Mouse (Mus musculus): ENCODE measurements at regions not wholly inside any gene's neighbourhood (a gene's known extent, or its start where the extent isn't known, plus 50 kb on each side); places are given as distances from the start of the nearest gene placed in this dataset.

- 67% methylated on average over 2 of the region's 2 CpGs for WGBS
- no peaks in the 10 kb centered on the region for H3K36me3 ChIP-seq
- 0 out of 2 replicates have a peak, but pooled peaks cover 6% of the 10 kb centered on the region for H3K27me3 ChIP-seq (ENCODE audit: insufficient read depth, poor library complexity, severe bottlenecking)
- no peak overlapping the region for H3K4me3 ChIP-seq
- DNase-seq (ENCODE audit: low spot score): no peak
- peak overlapping the region; percentile 74 for H3K27ac ChIP-seq
- no peaks in the 10 kb centered on the region for H3K9me3 ChIP-seq
- peaks cover 36% of the 10 kb centered on the region for H3K4me1 ChIP-seq (replicated peaks)
Measured at GRCm38 (mm10) chr13:51964921-51965320, 118.4 kb downstream of the Gadd45g start.

GRCm38 (mm10) chr13:51968103-51968502, 121.6 kb downstream of the Gadd45g start:
- H3K27ac ChIP-seq: no peak overlapping the region
- H3K9me3 ChIP-seq: no peaks in the 10 kb centered on the region
- WGBS: 92% methylated on average over 6 of the region's 6 CpGs
- H3K27me3 ChIP-seq (ENCODE audit: insufficient read depth, poor library complexity, severe bottlenecking): 0 out of 2 replicates have a peak, but pooled peaks cover 10% of the 10 kb centered on the region
- H3K4me3 ChIP-seq: no peak overlapping the region
- peaks cover 22% of the 10 kb centered on the region for H3K4me1 ChIP-seq (replicated peaks)
- H3K36me3 ChIP-seq: no peaks in the 10 kb centered on the region
- no peak for DNase-seq (ENCODE audit: low spot score)

DNA sequence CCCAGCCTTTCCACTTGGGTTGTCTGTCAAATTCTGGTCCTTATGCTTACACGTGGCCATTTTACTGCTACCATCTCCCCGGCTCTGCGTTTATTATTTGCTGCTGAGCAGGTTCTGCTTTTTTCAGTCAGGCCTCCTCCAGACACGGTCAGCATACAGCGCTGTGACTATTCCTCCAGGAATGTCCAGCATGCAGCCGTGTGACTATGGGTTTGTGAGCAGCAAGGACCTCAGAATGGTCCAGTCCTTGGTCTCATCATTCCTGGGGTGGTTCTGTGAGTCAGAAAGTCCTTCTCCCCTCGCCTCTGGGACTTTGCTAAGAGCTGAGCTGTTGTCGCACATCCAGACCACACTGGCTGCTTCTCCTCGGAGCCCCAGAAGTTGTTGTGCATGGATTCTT, 122.3 kb downstream of the Gadd45g start:
- Histone ChIP-seq H3K9me3 (no peaks in the 10 kb centered on the region), H3K27me3 (ENCODE audit: insufficient read depth, poor library complexity, severe bottlenecking) (0 out of 2 replicates have a peak, but pooled peaks cover 10% of the 10 kb centered on the region), H3K4me1 (replicated peaks) (peaks cover 15% of the 10 kb centered on the region), H3K27ac (no peak overlapping the region), H3K36me3 (no peaks in the 10 kb centered on the region), H3K4me3 (no peak overlapping the region)
- WGBS: 85% methylated on average over 9 of the region's 9 CpGs
- no peak for DNase-seq (ENCODE audit: low spot score)

- 0 out of 2 replicates have a peak, but pooled peaks cover 11% of the 10 kb centered on the region for H3K27me3 ChIP-seq (ENCODE audit: insufficient read depth, poor library complexity, severe bottlenecking)
- WGBS: 85% methylated on average over 11 of the region's 11 CpGs
- H3K9me3 ChIP-seq: no peaks in the 10 kb centered on the region
- H3K4me1 ChIP-seq (replicated peaks): peaks cover 9% of the 10 kb centered on the region
- no peak for DNase-seq (ENCODE audit: low spot score)
- no peaks in the 10 kb centered on the region for H3K36me3 ChIP-seq
- no peak overlapping the region for H3K27ac ChIP-seq
- no peak overlapping the region for H3K4me3 ChIP-seq
Measured at GRCm38 (mm10) chr13:51970051-51970450, 123.6 kb downstream of the Gadd45g start.

DNA sequence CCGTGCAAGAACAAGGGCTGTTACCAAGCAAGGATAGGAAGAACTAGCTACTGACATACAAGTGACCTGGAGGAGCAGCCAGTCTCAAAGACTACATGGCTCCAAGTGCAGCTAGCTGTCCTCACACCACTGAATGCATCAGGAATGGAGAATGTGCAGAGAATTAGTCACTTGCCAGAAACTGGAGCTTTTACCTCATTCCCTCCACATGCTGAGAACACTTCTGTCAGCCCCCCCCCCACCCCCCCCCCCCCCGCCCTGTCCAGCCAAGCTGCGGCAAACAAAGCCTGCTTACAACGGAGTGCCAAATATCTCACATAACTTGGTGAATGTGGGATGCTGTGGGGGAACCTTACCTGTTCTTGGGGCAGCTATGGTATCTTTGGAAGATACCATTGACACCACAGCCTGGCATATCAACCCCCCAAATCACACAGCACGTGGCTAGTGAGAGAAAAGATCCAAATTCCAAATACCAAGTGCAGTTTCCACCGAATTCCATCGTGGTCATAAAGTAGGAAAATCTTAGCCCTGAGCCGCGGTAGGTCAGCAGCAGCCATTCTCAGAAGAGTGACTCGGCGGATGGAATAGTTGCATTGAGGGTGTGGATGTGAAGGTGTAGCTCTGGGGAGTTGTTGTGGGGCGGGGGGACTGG, 126.3 kb downstream of the Gadd45g start:
- Histone ChIP-seq H3K4me1 (replicated peaks) (peaks cover 29% of the 10 kb centered on the region), H3K9me3 (peaks cover 1% of the 10 kb centered on the region; the same call in 1 of the 2 replicates), H3K4me3 (no peak overlapping the region), H3K27ac (no peak overlapping the region), H3K36me3 (no peaks in the 10 kb centered on the region), H3K27me3 (ENCODE audit: insufficient read depth, poor library complexity, severe bottlenecking) (0 out of 2 replicates have a peak, but pooled peaks cover 19% of the 10 kb centered on the region)
- DNase-seq (ENCODE audit: low spot score): no peak
- 85% methylated on average over 11 of the region's 12 CpGs for WGBS

- no peak for DNase-seq (ENCODE audit: low spot score)
- no peak overlapping the region for H3K27ac ChIP-seq
Measured at GRCm38 (mm10) chr13:51973461-51973860, 127.0 kb downstream of the Gadd45g start.

DNA sequence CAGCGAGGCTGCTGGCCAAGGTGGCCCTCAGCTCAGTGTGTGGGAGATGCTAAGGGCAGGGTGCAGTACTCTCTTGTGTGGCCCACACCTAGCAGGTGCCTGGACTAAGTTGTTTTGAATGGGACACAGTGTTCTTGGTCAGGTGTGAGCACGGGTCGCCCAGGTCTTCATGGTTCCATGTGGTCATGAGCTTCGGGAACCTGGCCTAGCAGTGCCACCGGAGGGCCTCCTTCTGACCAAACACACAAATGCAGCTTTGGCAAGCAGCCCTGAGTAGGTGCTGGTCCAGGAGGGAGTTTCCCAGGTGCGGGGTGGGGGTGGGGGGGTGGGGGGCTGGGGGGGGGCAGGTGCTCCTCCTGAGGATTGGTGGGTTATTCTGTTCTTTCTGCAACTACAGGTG, 127.6 kb downstream of the Gadd45g start:
- Histone ChIP-seq H3K36me3 (no peaks in the 10 kb centered on the region), H3K27me3 (ENCODE audit: insufficient read depth, poor library complexity, severe bottlenecking) (0 out of 2 replicates have a peak, but pooled peaks cover 19% of the 10 kb centered on the region), H3K4me1 (replicated peaks) (peaks cover 29% of the 10 kb centered on the region), H3K9me3 (peaks cover 8% of the 10 kb centered on the region), H3K27ac (0 out of 2 replicates have a peak overlapping the region, but pooled peaks have one; percentile 36), H3K4me3 (no peak overlapping the region)
- DNase-seq (ENCODE audit: low spot score): no peak
- 78% methylated on average over 6 of the region's 6 CpGs for WGBS

More at GRCm38 (mm10) chr13:51973461-51973860, 127.0 kb downstream of the Gadd45g start:
- Histone ChIP-seq H3K9me3 (peaks cover 8% of the 10 kb centered on the region), H3K4me3 (no peak overlapping the region), H3K4me1 (replicated peaks) (peaks cover 29% of the 10 kb centered on the region), H3K36me3 (no peaks in the 10 kb centered on the region), H3K27me3 (ENCODE audit: insufficient read depth, poor library complexity, severe bottlenecking) (0 out of 2 replicates have a peak, but pooled peaks cover 19% of the 10 kb centered on the region)
- 86% methylated on average over 10 of the region's 10 CpGs for WGBS

- Histone ChIP-seq H3K4me1 (replicated peaks) (peaks cover 33% of the 10 kb centered on the region), H3K27ac (peak overlapping the region; percentile 76), H3K4me3 (no peak overlapping the region), H3K36me3 (no peaks in the 10 kb centered on the region), H3K27me3 (ENCODE audit: insufficient read depth, poor library complexity, severe bottlenecking) (0 out of 2 replicates have a peak, but pooled peaks cover 13% of the 10 kb centered on the region), H3K9me3 (peaks cover 8% of the 10 kb centered on the region)
- no peak for DNase-seq (ENCODE audit: low spot score)
- 74% methylated on average over 10 of the region's 10 CpGs for WGBS
Measured at GRCm38 (mm10) chr13:51975330-51975729, 128.9 kb downstream of the Gadd45g start.

DNA sequence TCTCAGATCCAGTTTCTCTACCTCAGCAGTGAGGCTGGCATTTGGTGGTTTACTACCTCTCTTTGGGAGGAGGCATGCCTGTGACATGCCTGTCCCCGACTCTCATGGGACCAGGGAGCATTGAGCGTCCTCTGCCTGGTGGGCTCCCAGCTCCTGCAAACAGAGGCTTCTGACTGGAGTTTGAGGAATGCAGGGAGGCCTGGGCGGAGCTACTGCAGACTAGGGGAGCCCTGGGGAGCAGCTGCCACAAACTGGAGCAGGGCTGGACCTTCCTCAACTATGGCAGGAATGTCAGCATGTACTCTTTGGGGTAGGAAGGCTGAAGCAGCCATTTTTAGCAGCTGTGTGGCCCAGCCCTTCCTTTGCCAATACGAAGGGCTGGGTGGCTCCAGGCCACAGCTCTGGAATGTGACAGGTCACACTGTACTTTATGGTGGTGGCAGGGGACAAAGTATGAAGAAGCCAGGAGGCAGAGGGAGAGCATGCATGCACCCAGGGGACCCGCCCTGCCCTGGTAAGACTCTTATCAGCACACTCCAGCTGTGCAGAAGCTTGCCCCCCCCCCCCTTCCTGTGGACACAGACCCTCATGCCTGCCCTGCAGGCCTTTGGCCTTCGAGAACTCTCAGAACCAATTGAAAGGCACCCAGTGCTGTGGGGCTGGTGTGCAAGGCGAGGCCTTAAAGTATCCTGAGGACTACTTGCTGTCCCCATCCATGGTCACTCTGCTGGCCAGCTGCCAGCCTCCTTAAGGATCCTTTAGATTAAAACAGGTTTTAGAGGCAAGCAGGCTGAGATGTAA, 129.5 kb downstream of the Gadd45g start:
- Histone ChIP-seq H3K9me3 (peaks cover 8% of the 10 kb centered on the region), H3K36me3 (no peaks in the 10 kb centered on the region), H3K27ac (peak overlapping the region; percentile 76), H3K27me3 (ENCODE audit: insufficient read depth, poor library complexity, severe bottlenecking) (0 out of 2 replicates have a peak, but pooled peaks cover 13% of the 10 kb centered on the region), H3K4me1 (replicated peaks) (peaks cover 38% of the 10 kb centered on the region), H3K4me3 (no peak overlapping the region)
- WGBS: 39% methylated on average over 7 of the region's 7 CpGs
- DNase-seq (ENCODE audit: low spot score): peak; percentile 38

GRCm38 (mm10) chr13:51976620-51977214, 130.2 kb downstream of the Gadd45g start:
- peak overlapping the region; percentile 76 for H3K27ac ChIP-seq
- no peak overlapping the region for H3K4me3 ChIP-seq
- 71% methylated on average over 6 of the region's 6 CpGs for WGBS
- H3K4me1 ChIP-seq (replicated peaks): peaks cover 38% of the 10 kb centered on the region
- peaks cover 8% of the 10 kb centered on the region for H3K9me3 ChIP-seq
- H3K27me3 ChIP-seq (ENCODE audit: insufficient read depth, poor library complexity, severe bottlenecking): 0 out of 2 replicates have a peak, but pooled peaks cover 13% of the 10 kb centered on the region
- no peaks in the 10 kb centered on the region for H3K36me3 ChIP-seq
- no peak for DNase-seq (ENCODE audit: low spot score)

GRCm38 (mm10) chr13:51979301-51979977, 133.0 kb downstream of the Gadd45g start:
- 80% methylated on average over 5 of the region's 5 CpGs for WGBS
- peaks cover 35% of the 10 kb centered on the region for H3K4me1 ChIP-seq (replicated peaks)
- no peaks in the 10 kb centered on the region for H3K36me3 ChIP-seq
- no peak for DNase-seq (ENCODE audit: low spot score)
- 0 out of 2 replicates have a peak, but pooled peaks cover 9% of the 10 kb centered on the region for H3K27me3 ChIP-seq (ENCODE audit: insufficient read depth, poor library complexity, severe bottlenecking)
- H3K27ac ChIP-seq: no peak overlapping the region
- no peak overlapping the region for H3K4me3 ChIP-seq
- H3K9me3 ChIP-seq: peaks cover 8% of the 10 kb centered on the region

DNA sequence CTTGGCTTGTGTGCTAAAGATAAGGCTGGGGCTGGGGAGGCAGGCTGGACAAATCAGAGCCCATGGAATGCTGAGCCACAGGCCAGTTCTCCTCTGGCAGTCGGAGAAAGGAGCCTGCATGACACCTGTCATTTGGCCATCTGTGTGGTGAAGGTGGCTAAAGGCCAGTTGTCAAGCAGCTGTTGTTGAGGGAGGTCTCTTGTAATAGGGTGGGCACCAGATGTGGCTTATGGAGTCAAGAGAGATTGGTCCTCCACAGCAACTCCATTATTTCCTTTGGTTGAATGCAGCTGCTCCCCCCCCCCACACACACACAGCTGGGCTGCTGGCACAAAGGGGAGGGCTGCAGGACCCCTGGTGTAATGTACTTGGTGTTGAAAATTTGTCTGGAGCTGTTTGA, 133.9 kb downstream of the Gadd45g start:
- 61% methylated on average over 1 of the region's 1 CpGs for WGBS
- peaks cover 26% of the 10 kb centered on the region for H3K4me1 ChIP-seq (replicated peaks)
- H3K27ac ChIP-seq: no peak overlapping the region
- 0 out of 2 replicates have a peak, but pooled peaks cover 5% of the 10 kb centered on the region for H3K27me3 ChIP-seq (ENCODE audit: insufficient read depth, poor library complexity, severe bottlenecking)
- DNase-seq (ENCODE audit: low spot score): no peak
- H3K9me3 ChIP-seq: peaks cover 8% of the 10 kb centered on the region
- H3K4me3 ChIP-seq: no peak overlapping the region
- H3K36me3 ChIP-seq: no peaks in the 10 kb centered on the region

Measured in hindbrain, embryonic 10.5 days (tissue).